Mouse (Mus musculus) liver, adult 2 months (tissue): ENCODE measurements around the gene Prrc2a. TPM values are rescaled to one million over a fixed set of nuclear protein-coding genes. Genes with fewer than 3 reads are reported as not detected.
A peak's percentile ranks its signal among the peaks of the same experiment; 100 is the strongest.

Source experiments
- DNase-seq: peaks from one replicate; pipeline ENCODE4 v3.0.0-alpha.2; 2011; ENCODE audit warnings: low read depth, low spot score; ENCODE audit errors: extremely low read depth
- H3K27ac ChIP-seq: fragments of 200-500 bp; replicated peaks from 2 replicates; pipeline ENCODE4 v1.5.1; 2012; ENCODE audit warnings: low read depth, mild to moderate bottlenecking, control low read depth, inconsistent platforms, low read length; ENCODE audit not compliant: insufficient read depth
- H3K27me3 ChIP-seq: fragments of 200-500 bp; 2 replicates; pipeline ENCODE4 v1.6.1; 2012; ENCODE audit warnings: mild to moderate bottlenecking, moderate library complexity, low read length, inconsistent platforms; ENCODE audit not compliant: control insufficient read depth, insufficient read depth
- H3K36me3 ChIP-seq: fragments of 200-500 bp; 2 replicates; pipeline ENCODE4 v1.6.1; 2012; ENCODE audit warnings: low read length, inconsistent platforms; ENCODE audit not compliant: control insufficient read depth, insufficient read depth
- H3K4me1 ChIP-seq: fragments of 200-500 bp; 2 replicates; pipeline ENCODE4 v1.6.1; 2011; ENCODE audit warnings: low read length; ENCODE audit not compliant: control insufficient read depth, insufficient read depth
- H3K4me3 ChIP-seq: fragments of 200-500 bp; 2 replicates; pipeline ENCODE4 v1.5.1; 2011; ENCODE audit warnings: low read depth, mild to moderate bottlenecking, control low read depth, low read length, moderate library complexity; ENCODE audit not compliant: insufficient read depth
- H3K79me2 ChIP-seq: fragments of 200-500 bp; 2 replicates; pipeline ENCODE4 v1.6.1; 2012; ENCODE audit warnings: inconsistent platforms, mild to moderate bottlenecking, low read length, moderate library complexity; ENCODE audit not compliant: control insufficient read depth, insufficient read depth
- H3K9ac ChIP-seq: fragments of 200-500 bp; 2 replicates; pipeline ENCODE4 v1.6.1; 2012; ENCODE audit warnings: low read depth, mild to moderate bottlenecking, control low read depth, inconsistent platforms, low read length
- CTCF ChIP-seq: fragments of 200-500 bp; IDR thresholded peaks from 2 replicates; pipeline ENCODE4 v1.5.1; 2011; ENCODE audit warnings: low read depth, low read length, control low read depth
- POLR2A ChIP-seq: fragments of 200-500 bp; IDR thresholded peaks from 2 replicates; pipeline ENCODE4 v1.6.1; 2011; ENCODE audit warnings: low read length, control low read depth; ENCODE audit not compliant: insufficient read depth; ENCODE audit errors: extremely low read depth
- WGBS: fragments of 180-500 bp; shearing (Covaris S2); methylation state at CpG from one replicate; pipeline ENCODE4 v1.1.7; 2018; 5-methylcytosine and 5-hydroxymethylcytosine counted together
- polyA plus RNA-seq: library from polyadenylated mRNA; depleted of rRNA; stranded (reverse); fragments of >200 nt; gene quantifications from 2 replicates; pipeline ENCODE4 v1.2.3, GENCODE M21; 2012
- total RNA-seq: library from RNA; depleted of rRNA; stranded (reverse); fragments of >200 nt; gene quantifications from 2 replicates; pipeline ENCODE4 v1.2.3, GENCODE M21; 2014

The Prrc2a gene
- total and polyA plus RNA-seq, 2 experiments: 12.4 to 144 TPM

- no peaks in the 10 kb centered on the region for H3K79me2 ChIP-seq
- no peaks in the 10 kb centered on the region for H3K27me3 ChIP-seq
Measured at GRCm38 (mm10) chr17:35204494-35205379, 40.0 kb upstream of the Prrc2a start, which contains the start of gene Lta. Gene Lta, minus strand, starts transcription at chr17:35205351.

GRCm38 (mm10) chr17:35202442-35202841, 37.7 kb upstream of the Prrc2a start:
- no peaks in the 10 kb centered on the region for H3K79me2 ChIP-seq
- TF ChIP-seq POLR2A (no peak), CTCF (no peak)
- no peaks in the 10 kb centered on the region for H3K27me3 ChIP-seq
- no peak for DNase-seq
- H3K36me3 ChIP-seq: no peaks in the 10 kb centered on the region
- no peak overlapping the region for H3K4me3 ChIP-seq
- H3K27ac ChIP-seq: no peak overlapping the region
- no peak overlapping the region for H3K9ac ChIP-seq
- H3K4me1 ChIP-seq: no peaks in the 10 kb centered on the region
- WGBS: 73% methylated on average over 4 of the region's 4 CpGs

More at GRCm38 (mm10) chr17:35204494-35205379, 40.0 kb upstream of the Prrc2a start, which contains the start of gene Lta:
- H3K9ac ChIP-seq: no peak within 1 kb of the TSS
- no peaks in the 10 kb centered on the region for H3K36me3 ChIP-seq
- no peak for TF ChIP-seq POLR2A
- H3K27ac ChIP-seq: no peak within 1 kb of the TSS
- DNase-seq: no peak
- 67% methylated on average over 20 of the region's 20 CpGs for WGBS
- H3K4me1 ChIP-seq: no peaks in the 10 kb centered on the region
- no peak within 1 kb of the TSS for H3K4me3 ChIP-seq

GRCm38 (mm10) chr17:35201787-35202186, 37.1 kb upstream of the Prrc2a start, which contains the start of gene Tnf:
Gene Tnf, minus strand, starts transcription at chr17:35202007.
- TF ChIP-seq POLR2A (0 out of 2 replicates have a peak, but pooled peaks have one; percentile 22), CTCF (no peak)
- Histone ChIP-seq H3K36me3 (no peaks in the 10 kb centered on the region), H3K9ac (no peak within 1 kb of the TSS; the same call in 1 of the 2 replicates), H3K27ac (0 out of 2 replicates have a peak within 1 kb of the TSS, but pooled peaks have one; percentile 34), H3K27me3 (no peaks in the 10 kb centered on the region), H3K79me2 (no peaks in the 10 kb centered on the region), H3K4me1 (no peaks in the 10 kb centered on the region), H3K4me3 (peak within 1 kb of the TSS; percentile 24)
- 38% methylated on average over 13 of the region's 13 CpGs for WGBS
- no peak for DNase-seq

- H3K4me1 ChIP-seq: no peaks in the 10 kb centered on the region
- H3K9ac ChIP-seq: no peak overlapping the region
- no peaks in the 10 kb centered on the region; the same call in 1 of the 2 replicates for H3K27me3 ChIP-seq
- no peak overlapping the region for H3K27ac ChIP-seq
- H3K4me3 ChIP-seq: peak overlapping the region; percentile 24
- no peak for DNase-seq
- TF ChIP-seq POLR2A (no peak), CTCF (no peak)
- H3K79me2 ChIP-seq: no peaks in the 10 kb centered on the region
- H3K36me3 ChIP-seq: no peaks in the 10 kb centered on the region
- whole genome bisulfite sequencing: 50% methylated on average over 11 of the region's 11 CpGs
Measured at GRCm38 (mm10) chr17:35201128-35201527, 36.4 kb upstream of the Prrc2a start.

- WGBS: 74% methylated on average over 11 of the region's 11 CpGs
- Histone ChIP-seq H3K4me3 (no peak overlapping the region), H3K27me3 (peaks cover 4% of the 10 kb centered on the region; the same call in 1 of the 2 replicates), H3K36me3 (no peaks in the 10 kb centered on the region), H3K27ac (0 out of 2 replicates have a peak overlapping the region, but pooled peaks have one; percentile 12), H3K4me1 (peaks cover 3% of the 10 kb centered on the region; the same call in 1 of the 2 replicates), H3K9ac (no peak overlapping the region), H3K79me2 (no peaks in the 10 kb centered on the region)
- no peak for DNase-seq
- no peak for TF ChIP-seq POLR2A
- TF ChIP-seq CTCF: no peak
Measured at GRCm38 (mm10) chr17:35200398-35200797, 35.7 kb upstream of the Prrc2a start.

GRCm38 (mm10) chr17:35198946-35199345, 34.2 kb upstream of the Prrc2a start:
- Histone ChIP-seq H3K27ac (no peak overlapping the region), H3K36me3 (no peaks in the 10 kb centered on the region), H3K9ac (no peak overlapping the region), H3K4me1 (peaks cover 3% of the 10 kb centered on the region; the same call in 1 of the 2 replicates), H3K79me2 (no peaks in the 10 kb centered on the region), H3K4me3 (no peak overlapping the region), H3K27me3 (peaks cover 8% of the 10 kb centered on the region; the same call in 1 of the 2 replicates)
- TF ChIP-seq CTCF (no peak), POLR2A (no peak)
- 46% methylated on average over 8 of the region's 8 CpGs for WGBS
- no peak for DNase-seq
